Mouse (Mus musculus): ENCODE data around the gene Ms4a4d.
"Not testable (repeated sequence)": the region's sequence is repeated elsewhere in the genome, so short reads cannot be mapped to it uniquely, and the experiment has no call there.

GRCm38 (mm10) chr19:11559560-11559959 lies 23.0 kb downstream of the Ms4a4d start:
- not testable (repeated sequence) for TF ChIP-seq CTCF (IDR thresholded peaks at IDR 0.05; ENCODE audit: control insufficient read depth, insufficient read depth, insufficient read length); MYOG (IDR thresholded peaks at IDR 0.05; ENCODE audit: control insufficient read depth, extremely low read depth, insufficient read length)

Measured in C2C12 (cell line).